Mouse (Mus musculus) lung, embryonic 15.5 days (tissue): Measurements from ENCODE around the gene Cfap65. TPM values are rescaled to one million over a fixed set of nuclear protein-coding genes. Genes with fewer than 3 reads are reported as not detected.

Experiments used
- ATAC-seq: fragments of 200-750 bp; cut with Nextera tagmentation; 2 replicates; pipeline ENCODE4 v1.8.0; 2017; ENCODE audit warnings: moderate number of reproducible peaks, borderline replicate concordance; ENCODE audit not compliant: low FRiP score, low TSS enrichment; ENCODE audit errors: extremely low read depth
- H3K27ac ChIP-seq: fragments of 300-500 bp; sonication (generic); 2 replicates; pipeline ENCODE4 v1.5.1; 2015; ENCODE audit warnings: moderate library complexity, mild to moderate bottlenecking, inconsistent platforms
- H3K27me3 ChIP-seq: fragments of 300-500 bp; sonication (generic); 2 replicates; pipeline ENCODE4 v1.6.1; 2015; ENCODE audit warnings: inconsistent platforms
- H3K36me3 ChIP-seq: fragments of 300-500 bp; sonication (generic); 2 replicates; pipeline ENCODE4 v1.6.1; 2015; ENCODE audit warnings: inconsistent platforms
- H3K4me1 ChIP-seq: fragments of 300-500 bp; sonication (generic); 2 replicates; pipeline ENCODE4 v1.6.1; 2015; ENCODE audit warnings: inconsistent platforms
- H3K4me2 ChIP-seq: fragments of 300-500 bp; sonication (generic); 2 replicates; pipeline ENCODE4 v1.6.1; 2015; ENCODE audit warnings: inconsistent platforms, mild to moderate bottlenecking, moderate library complexity
- H3K4me3 ChIP-seq: fragments of 300-500 bp; sonication (generic); 2 replicates; pipeline ENCODE4 v1.5.1; 2015; ENCODE audit warnings: mild to moderate bottlenecking, inconsistent platforms
- H3K9ac ChIP-seq: fragments of 300-500 bp; sonication (generic); 2 replicates; pipeline ENCODE4 v1.6.1; 2015; ENCODE audit warnings: inconsistent platforms
- H3K9me3 ChIP-seq: fragments of 300-500 bp; sonication (generic); 2 replicates; pipeline ENCODE4 v1.6.1; 2016; ENCODE audit warnings: inconsistent platforms
- WGBS: fragments of 180-500 bp; shearing (Covaris S2); methylation state at CpG from one replicate; pipeline ENCODE4 v1.1.7; 2015; 5-methylcytosine and 5-hydroxymethylcytosine counted together
- polyA plus RNA-seq: library from polyadenylated mRNA; unstranded; fragments of >200 nt; fragmentation: Nextera tagmentation; extraction: Ambion mirVana; gene quantifications from 2 replicates; pipeline ENCODE4 v1.2.1, GENCODE M21; 2015

Gene Cfap65
- polyA plus RNA-seq, result 0.81 and 0.97 TPM in 2 replicates

- 0 out of 2 replicates have a peak, but pooled peaks cover 2% of the 10 kb centered on the region for H3K4me1 ChIP-seq
- H3K4me2 ChIP-seq, result peak within 1 kb of the TSS; percentile 42
- H3K36me3 ChIP-seq, result no peaks in the 10 kb centered on the region
- 2% methylated on average over 18 of the region's 18 CpGs for WGBS
- H3K9me3 ChIP-seq, result no peaks in the 10 kb centered on the region
- peaks cover 28% of the 10 kb centered on the region for H3K27me3 ChIP-seq
- ATAC-seq, result no peak
- no peak within 1 kb of the TSS for H3K27ac ChIP-seq
- H3K9ac ChIP-seq, result no peak within 1 kb of the TSS
- no peak within 1 kb of the TSS for H3K4me3 ChIP-seq
Observed at GRCm38 (mm10) chr1:74935402-74935801, at the start of gene Cfap65. Gene Cfap65, minus strand, starts transcription at chr1:74935599.

- Histone ChIP-seq H3K4me1 (0 out of 2 replicates have a peak, but pooled peaks cover 2% of the 10 kb centered on the region), H3K9me3 (no peaks in the 10 kb centered on the region), H3K9ac (no peak overlapping the region), H3K36me3 (no peaks in the 10 kb centered on the region), H3K4me2 (no peak overlapping the region), H3K4me3 (no peak overlapping the region), H3K27ac (no peak overlapping the region), H3K27me3 (no peaks in the 10 kb centered on the region)
- no peak for ATAC-seq
- whole genome bisulfite sequencing, result 60% methylated on average over 8 of the region's 8 CpGs
Observed at GRCm38 (mm10) chr1:74977001-74977400, 41.6 kb upstream of the Cfap65 start.

- WGBS, result 85% methylated on average over 1 of the region's 1 CpGs
- no peak overlapping the region for H3K4me2 ChIP-seq
- 0 out of 2 replicates have a peak, but pooled peaks cover 2% of the 10 kb centered on the region for H3K4me1 ChIP-seq
- H3K27ac ChIP-seq, result no peak overlapping the region
- ATAC-seq, result no peak
- H3K4me3 ChIP-seq, result no peak overlapping the region
- no peaks in the 10 kb centered on the region for H3K9me3 ChIP-seq
- no peaks in the 10 kb centered on the region for H3K27me3 ChIP-seq
- H3K9ac ChIP-seq, result no peak overlapping the region
- no peaks in the 10 kb centered on the region for H3K36me3 ChIP-seq
Observed at GRCm38 (mm10) chr1:74975936-74976335, 40.5 kb upstream of the Cfap65 start.

- Histone ChIP-seq H3K27me3 (no peaks in the 10 kb centered on the region), H3K36me3 (no peaks in the 10 kb centered on the region), H3K27ac (no peak overlapping the region), H3K9me3 (no peaks in the 10 kb centered on the region), H3K4me1 (0 out of 2 replicates have a peak, but pooled peaks cover 1% of the 10 kb centered on the region), H3K4me3 (no peak overlapping the region), H3K9ac (no peak overlapping the region), H3K4me2 (no peak overlapping the region)
- ATAC-seq, result no peak
- WGBS, result 85% methylated on average over 6 of the region's 6 CpGs
Observed at GRCm38 (mm10) chr1:74973590-74973989, 38.2 kb upstream of the Cfap65 start.

- H3K27me3 ChIP-seq, result no peaks in the 10 kb centered on the region
- no peaks in the 10 kb centered on the region for H3K9me3 ChIP-seq
- H3K4me1 ChIP-seq, result no peaks in the 10 kb centered on the region
- 39% methylated on average over 4 of the region's 4 CpGs for WGBS
- peak; percentile 27; the same call in 1 of the 2 replicates for ATAC-seq
- no peak overlapping the region for H3K9ac ChIP-seq
- H3K27ac ChIP-seq, result no peak overlapping the region
- H3K4me3 ChIP-seq, result no peak overlapping the region
- no peak overlapping the region for H3K4me2 ChIP-seq
- no peaks in the 10 kb centered on the region for H3K36me3 ChIP-seq
Observed at GRCm38 (mm10) chr1:74971353-74972050, 36.1 kb upstream of the Cfap65 start.

- no peak overlapping the region for H3K4me3 ChIP-seq
- no peak overlapping the region for H3K4me2 ChIP-seq
- H3K36me3 ChIP-seq, result no peaks in the 10 kb centered on the region
- 24% methylated on average over 8 of the region's 8 CpGs for WGBS
- peaks cover 3% of the 10 kb centered on the region; the same call in 1 of the 2 replicates for H3K27me3 ChIP-seq
- ATAC-seq, result no peak
- H3K9me3 ChIP-seq, result no peaks in the 10 kb centered on the region
- H3K9ac ChIP-seq, result no peak overlapping the region
- H3K27ac ChIP-seq, result no peak overlapping the region
- H3K4me1 ChIP-seq, result peaks cover 6% of the 10 kb centered on the region; the same call in 1 of the 2 replicates
Observed at GRCm38 (mm10) chr1:74967962-74968580, 32.7 kb upstream of the Cfap65 start.

GRCm38 (mm10) chr1:74964494-74965215 lies 29.3 kb upstream of the Cfap65 start:
- H3K9me3 ChIP-seq, result no peaks in the 10 kb centered on the region
- H3K4me3 ChIP-seq, result peak overlapping the region; percentile 5; the same call in 1 of the 2 replicates
- peak overlapping the region; percentile 15; the same call in 1 of the 2 replicates for H3K9ac ChIP-seq
- peaks cover 6% of the 10 kb centered on the region; the same call in 1 of the 2 replicates for H3K4me1 ChIP-seq
- H3K4me2 ChIP-seq, result peak overlapping the region; percentile 46
- peaks cover 8% of the 10 kb centered on the region; the same call in 1 of the 2 replicates for H3K27me3 ChIP-seq
- H3K27ac ChIP-seq, result no peak overlapping the region
- ATAC-seq, result peak; percentile 69; the same call in 1 of the 2 replicates
- 6% methylated on average over 16 of the region's 16 CpGs for WGBS
- no peaks in the 10 kb centered on the region for H3K36me3 ChIP-seq

- ATAC-seq, result no peak
- peaks cover 14% of the 10 kb centered on the region; the same call in 1 of the 2 replicates for H3K27me3 ChIP-seq
- H3K9ac ChIP-seq, result no peak overlapping the region
- H3K36me3 ChIP-seq, result no peaks in the 10 kb centered on the region
- no peak overlapping the region for H3K27ac ChIP-seq
- H3K4me2 ChIP-seq, result no peak overlapping the region
- no peaks in the 10 kb centered on the region for H3K9me3 ChIP-seq
- no peak overlapping the region for H3K4me3 ChIP-seq
- peaks cover 6% of the 10 kb centered on the region; the same call in 1 of the 2 replicates for H3K4me1 ChIP-seq
- WGBS, result 75% methylated on average over 5 of the region's 5 CpGs
Observed at GRCm38 (mm10) chr1:74962853-74963227, 27.4 kb upstream of the Cfap65 start.

GRCm38 (mm10) chr1:74962126-74962852 lies 26.9 kb upstream of the Cfap65 start:
- no peak overlapping the region for H3K4me3 ChIP-seq
- no peaks in the 10 kb centered on the region for H3K36me3 ChIP-seq
- H3K9me3 ChIP-seq, result no peaks in the 10 kb centered on the region
- H3K4me2 ChIP-seq, result no peak overlapping the region
- H3K27ac ChIP-seq, result no peak overlapping the region
- peaks cover 14% of the 10 kb centered on the region; the same call in 1 of the 2 replicates for H3K27me3 ChIP-seq
- WGBS, result 55% methylated on average over 5 of the region's 5 CpGs
- ATAC-seq, result no peak
- H3K9ac ChIP-seq, result no peak overlapping the region
- H3K4me1 ChIP-seq, result peaks cover 6% of the 10 kb centered on the region; the same call in 1 of the 2 replicates

- peaks cover 14% of the 10 kb centered on the region; the same call in 1 of the 2 replicates for H3K27me3 ChIP-seq
- no peaks in the 10 kb centered on the region for H3K9me3 ChIP-seq
- 83% methylated on average over 7 of the region's 7 CpGs for WGBS
- no peaks in the 10 kb centered on the region for H3K36me3 ChIP-seq
- peaks cover 6% of the 10 kb centered on the region; the same call in 1 of the 2 replicates for H3K4me1 ChIP-seq
- no peak overlapping the region for H3K27ac ChIP-seq
- no peak for ATAC-seq
- no peak overlapping the region for H3K4me3 ChIP-seq
- no peak overlapping the region for H3K4me2 ChIP-seq
- no peak overlapping the region for H3K9ac ChIP-seq
Observed at GRCm38 (mm10) chr1:74961722-74962121, 26.3 kb upstream of the Cfap65 start.

- no peak overlapping the region for H3K4me2 ChIP-seq
- H3K9me3 ChIP-seq, result no peaks in the 10 kb centered on the region
- ATAC-seq, result no peak
- peaks cover 5% of the 10 kb centered on the region; the same call in 1 of the 2 replicates for H3K4me1 ChIP-seq
- 69% methylated on average over 7 of the region's 7 CpGs for WGBS
- no peak overlapping the region for H3K27ac ChIP-seq
- peaks cover 23% of the 10 kb centered on the region for H3K27me3 ChIP-seq
- H3K4me3 ChIP-seq, result no peak overlapping the region
- H3K36me3 ChIP-seq, result no peaks in the 10 kb centered on the region
- no peak overlapping the region for H3K9ac ChIP-seq
Observed at GRCm38 (mm10) chr1:74960059-74960458, 24.7 kb upstream of the Cfap65 start.
